Mouse (Mus musculus) megakaryocyte, embryonic 14.5 days (primary cell): Measurements from ENCODE around the gene Ptprn2.

Experiments
- FLI1 ChIP-seq: IDR thresholded peaks from 2 replicates; pipeline ENCODE4 v1.6.1; 2012; ENCODE audit warnings: low read length, inconsistent platforms, mixed read lengths
- GATA1 ChIP-seq: IDR thresholded peaks from 3 replicates; pipeline ENCODE4 v1.6.1; 2012; ENCODE audit warnings: mixed read lengths, low read length, inconsistent platforms, borderline replicate concordance

DNA sequence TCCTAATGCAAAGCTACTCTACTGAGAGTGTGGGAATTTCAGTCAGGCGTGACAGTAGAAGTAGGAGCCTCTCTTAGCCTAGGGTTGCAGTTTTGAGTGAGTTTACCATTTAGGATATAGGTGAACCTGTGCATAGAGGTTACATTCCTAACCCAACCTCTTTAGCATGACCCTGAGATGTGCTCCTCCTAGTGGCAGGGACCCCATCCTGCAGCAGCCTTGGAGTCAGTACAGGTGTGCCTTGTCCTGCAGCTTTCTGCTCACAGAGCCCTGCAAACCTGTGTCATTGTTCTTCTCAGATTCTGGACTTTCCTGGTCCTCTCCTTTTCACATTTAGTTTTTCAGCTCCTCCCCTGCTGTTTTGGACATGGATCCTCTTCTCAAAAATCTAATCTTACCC lies 168.2 kb downstream of the Ptprn2 start:
- TF ChIP-seq FLI1 (no peak), GATA1 (no peak)
